Mouse (Mus musculus): ENCODE results near the gene Zfp160. TPM values are rescaled to one million over a fixed set of nuclear protein-coding genes. Genes with fewer than 3 reads are reported as not detected.
"Not testable (repeated sequence)": the region's sequence is repeated elsewhere in the genome, so short reads cannot be mapped to it uniquely, and the experiment has no call there.

The Zfp160 gene
- 3.6 and 4.5 TPM in 2 replicates for polyA plus RNA-seq (2015; fragmentation: Nextera tagmentation; extraction: Ambion mirVana)

- peak within 1 kb of the TSS; percentile 77 for H3K27ac ChIP-seq (replicated peaks)
- peak within 1 kb of the TSS; percentile 73 for H3K4me2 ChIP-seq
- peak; percentile 94 for ATAC-seq (ENCODE audit: insufficient read depth)
- peaks cover 19% of the 10 kb centered on the region for H3K4me1 ChIP-seq (replicated peaks)
- H3K9ac ChIP-seq: peak within 1 kb of the TSS; percentile 64
- peaks cover 17% of the 10 kb centered on the region for H3K36me3 ChIP-seq (replicated peaks)
- no peaks in the 10 kb centered on the region for H3K9me3 ChIP-seq (replicated peaks)
- no peaks in the 10 kb centered on the region for H3K27me3 ChIP-seq
- WGBS (ENCODE audit: insufficient replicate concordance): 4% methylated on average over 36 of the region's 36 CpGs
- H3K4me3 ChIP-seq (replicated peaks): peak within 1 kb of the TSS; percentile 82
Observed at GRCm38 (mm10) chr17:21008382-21009331, at the start of gene Zfp160. Zfp160 (plus strand) TSS chr17:21008903.

DNA sequence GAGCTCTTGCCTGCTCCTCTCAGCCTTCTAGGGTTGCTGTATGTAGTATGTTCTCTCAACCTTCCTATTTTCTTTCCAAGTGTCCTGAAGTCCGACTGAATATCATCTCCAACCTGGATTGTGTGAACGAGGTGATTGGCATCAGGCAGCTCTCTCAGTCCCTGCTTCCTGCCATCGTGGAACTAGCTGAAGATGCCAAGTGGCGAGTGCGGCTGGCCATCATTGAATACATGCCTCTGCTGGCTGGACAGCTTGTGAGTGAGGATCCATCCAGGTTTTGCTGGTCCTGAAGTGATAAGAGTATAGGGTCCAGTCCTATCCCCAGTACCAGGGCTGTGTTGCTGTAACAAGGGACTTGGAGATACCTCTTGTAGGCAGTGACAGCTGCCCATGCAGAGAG is 48.3 kb upstream of the Zfp160 start:
- Histone ChIP-seq H3K27ac (replicated peaks) (no peak overlapping the region), H3K9ac (no peak overlapping the region), H3K4me2 (no peak overlapping the region), H3K9me3 (replicated peaks) (no peaks in the 10 kb centered on the region), H3K36me3 (replicated peaks) (peaks cover 99% of the 10 kb centered on the region), H3K4me1 (replicated peaks) (no peaks in the 10 kb centered on the region), H3K4me3 (replicated peaks) (no peak overlapping the region), H3K27me3 (no peaks in the 10 kb centered on the region)
- WGBS (ENCODE audit: insufficient replicate concordance): 82% methylated on average over 5 of the region's 5 CpGs
- no peak for ATAC-seq (ENCODE audit: insufficient read depth)

GRCm38 (mm10) chr17:20965421-20965820 is 43.3 kb upstream of the Zfp160 start:
- Histone ChIP-seq H3K27ac (replicated peaks) (no peak overlapping the region), H3K4me1 (replicated peaks) (no peaks in the 10 kb centered on the region), H3K4me2 (no peak overlapping the region), H3K4me3 (replicated peaks) (no peak overlapping the region), H3K27me3 (no peaks in the 10 kb centered on the region), H3K9ac (no peak overlapping the region), H3K9me3 (replicated peaks) (no peaks in the 10 kb centered on the region), H3K36me3 (replicated peaks) (peaks cover 86% of the 10 kb centered on the region)
- no peak for ATAC-seq (ENCODE audit: insufficient read depth)
- WGBS (ENCODE audit: insufficient replicate concordance): 82% methylated on average over 4 of the region's 4 CpGs

- Histone ChIP-seq H3K36me3 (replicated peaks) (peaks cover 74% of the 10 kb centered on the region), H3K9me3 (replicated peaks) (no peaks in the 10 kb centered on the region), H3K4me3 (replicated peaks) (no peak overlapping the region), H3K27me3 (no peaks in the 10 kb centered on the region), H3K27ac (replicated peaks) (no peak overlapping the region), H3K4me1 (replicated peaks) (no peaks in the 10 kb centered on the region), H3K9ac (no peak overlapping the region), H3K4me2 (no peak overlapping the region)
- no peak for ATAC-seq (ENCODE audit: insufficient read depth)
Observed at GRCm38 (mm10) chr17:20966681-20967080, 42.0 kb upstream of the Zfp160 start.

DNA sequence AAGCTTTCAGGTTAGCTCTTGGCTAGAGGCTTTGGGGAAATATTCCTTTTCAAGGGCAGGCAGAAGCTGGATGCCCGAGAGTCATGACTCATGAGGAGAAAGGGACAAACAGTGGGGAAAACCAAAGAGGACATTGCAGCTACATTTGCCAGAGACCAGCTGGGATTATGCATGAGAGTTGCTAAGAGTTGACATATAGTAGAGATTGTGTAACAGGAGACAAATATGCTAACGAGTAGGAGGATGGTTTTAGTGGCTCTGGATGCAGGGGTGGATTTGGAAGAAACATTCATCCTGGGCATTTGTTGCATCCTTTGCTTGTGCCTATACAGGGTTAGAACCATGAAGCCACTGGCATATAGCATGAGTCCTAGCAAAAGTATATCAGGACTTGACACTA is 15.0 kb upstream of the Zfp160 start:
- H3K9ac ChIP-seq: no peak overlapping the region
- no peak overlapping the region for H3K4me2 ChIP-seq
- no peaks in the 10 kb centered on the region for H3K36me3 ChIP-seq (replicated peaks)
- no peak overlapping the region for H3K27ac ChIP-seq (replicated peaks)
- H3K4me3 ChIP-seq (replicated peaks): no peak overlapping the region
- 55% methylated on average over 2 of the region's 2 CpGs for WGBS (ENCODE audit: insufficient replicate concordance)
- no peak for ATAC-seq (ENCODE audit: insufficient read depth)
- no peaks in the 10 kb centered on the region for H3K27me3 ChIP-seq
- no peaks in the 10 kb centered on the region for H3K4me1 ChIP-seq (replicated peaks)
- H3K9me3 ChIP-seq (replicated peaks): no peaks in the 10 kb centered on the region

- Histone ChIP-seq H3K27me3 (no peaks in the 10 kb centered on the region), H3K9me3 (replicated peaks) (no peaks in the 10 kb centered on the region), H3K4me3 (replicated peaks) (no peak within 1 kb of the TSS), H3K27ac (replicated peaks) (no peak within 1 kb of the TSS), H3K9ac (no peak within 1 kb of the TSS), H3K4me2 (no peak within 1 kb of the TSS), H3K4me1 (replicated peaks) (no peaks in the 10 kb centered on the region), H3K36me3 (replicated peaks) (no peaks in the 10 kb centered on the region)
- ATAC-seq (ENCODE audit: insufficient read depth): no peak
Observed at GRCm38 (mm10) chr17:20996364-20996763, 12.3 kb upstream of the Zfp160 start, which contains the start of gene Vmn1r233. Vmn1r233 (minus strand) TSS chr17:20996464.

DNA sequence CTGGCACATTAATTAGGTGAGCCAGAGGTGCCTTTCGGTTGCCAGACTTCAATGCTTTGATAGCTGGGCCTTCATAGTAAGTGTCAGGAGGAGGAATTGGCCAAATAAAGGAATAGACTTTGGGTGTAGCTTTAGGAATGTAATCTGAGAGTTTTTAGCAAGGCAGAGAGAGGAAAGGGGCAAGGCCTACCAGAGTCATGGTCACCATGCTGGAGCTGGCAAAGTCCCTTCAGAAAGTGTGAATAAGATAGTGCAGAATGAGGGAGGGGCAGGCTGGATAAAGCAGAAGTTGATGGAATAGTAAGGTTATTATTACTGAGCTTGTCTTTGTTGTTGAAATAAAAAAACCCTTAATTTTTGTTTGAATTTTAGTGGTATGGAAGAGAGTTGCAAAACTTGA is 1.0 kb downstream of the Zfp160 start:
- 25% methylated on average over 1 of the region's 1 CpGs for whole genome bisulfite sequencing (ENCODE audit: insufficient replicate concordance)
- no peak for ATAC-seq (ENCODE audit: insufficient read depth)
- H3K27ac ChIP-seq (replicated peaks): peak overlapping the region; percentile 77; the same call in 1 of the 2 replicates

DNA sequence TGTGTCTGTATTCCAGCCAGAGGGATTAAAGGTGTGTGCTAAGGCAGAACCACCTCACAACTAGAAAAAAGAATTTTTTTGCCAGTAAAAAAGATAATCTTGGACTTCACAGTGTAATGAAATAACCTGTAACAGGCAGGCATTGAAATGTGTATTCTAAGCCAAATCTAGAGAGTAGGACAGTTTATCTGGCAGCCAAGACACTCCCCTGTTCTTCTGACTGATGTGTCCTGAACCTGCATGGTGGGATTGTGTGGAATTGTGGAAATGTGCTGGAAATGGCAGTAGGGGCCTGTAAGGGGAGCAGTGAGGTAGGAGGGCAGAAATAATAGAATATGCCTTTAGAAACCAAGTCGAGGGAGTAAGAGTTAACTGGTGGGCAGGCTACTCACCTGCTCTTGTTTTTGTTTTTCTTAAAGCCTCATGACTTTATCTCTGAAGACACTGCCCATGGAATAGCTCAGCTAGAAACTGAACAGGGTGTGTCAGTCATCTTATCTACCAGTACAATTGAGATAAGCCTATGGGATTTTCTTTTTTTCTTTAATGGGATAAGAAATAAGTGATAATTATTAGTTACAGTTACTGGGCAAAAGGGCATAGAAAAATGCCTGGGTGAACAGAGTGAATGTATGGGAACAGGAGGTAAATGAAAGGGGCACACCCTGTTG is 9.8 kb downstream of the Zfp160 start:
- Histone ChIP-seq H3K4me1 (replicated peaks) (peaks cover 20% of the 10 kb centered on the region), H3K36me3 (replicated peaks) (peaks cover 42% of the 10 kb centered on the region), H3K4me2 (peak overlapping the region; percentile 21; the same call in 1 of the 2 replicates), H3K27ac (replicated peaks) (peak overlapping the region; percentile 59), H3K27me3 (no peaks in the 10 kb centered on the region), H3K9me3 (replicated peaks) (no peaks in the 10 kb centered on the region), H3K9ac (no peak overlapping the region), H3K4me3 (replicated peaks) (no peak overlapping the region)
- peak; percentile 74 for ATAC-seq (ENCODE audit: insufficient read depth)
- WGBS (ENCODE audit: insufficient replicate concordance): 32% methylated on average over 1 of the region's 1 CpGs

More for the DNA sequence above, 1.0 kb downstream of the Zfp160 start:
- no peaks in the 10 kb centered on the region for H3K9me3 ChIP-seq (replicated peaks)
- H3K27me3 ChIP-seq: no peaks in the 10 kb centered on the region
- peak overlapping the region; percentile 73 for H3K4me2 ChIP-seq
- peak overlapping the region; percentile 82 for H3K4me3 ChIP-seq (replicated peaks)
- H3K36me3 ChIP-seq (replicated peaks): peaks cover 17% of the 10 kb centered on the region
- peak overlapping the region; percentile 64 for H3K9ac ChIP-seq
- peaks cover 19% of the 10 kb centered on the region for H3K4me1 ChIP-seq (replicated peaks)

- WGBS (ENCODE audit: insufficient replicate concordance): 69% methylated on average over 9 of the region's 9 CpGs
- not testable (repeated sequence) for ATAC-seq (ENCODE audit: insufficient read depth); H3K27ac ChIP-seq (replicated peaks)
Observed at GRCm38 (mm10) chr17:21048020-21048419, 39.3 kb downstream of the Zfp160 start.

GRCm38 (mm10) chr17:21050901-21051300 is 42.2 kb downstream of the Zfp160 start:
- no peak overlapping the region for H3K9ac ChIP-seq
- H3K27ac ChIP-seq (replicated peaks): no peak overlapping the region
- H3K36me3 ChIP-seq (replicated peaks): no peaks in the 10 kb centered on the region
- no peak overlapping the region for H3K4me3 ChIP-seq (replicated peaks)
- H3K27me3 ChIP-seq: no peaks in the 10 kb centered on the region
- 64% methylated on average over 1 of the region's 1 CpGs for WGBS (ENCODE audit: insufficient replicate concordance)
- H3K4me2 ChIP-seq: no peak overlapping the region
- no peaks in the 10 kb centered on the region for H3K4me1 ChIP-seq (replicated peaks)
- no peaks in the 10 kb centered on the region for H3K9me3 ChIP-seq (replicated peaks)
- no peak for ATAC-seq (ENCODE audit: insufficient read depth)

More at GRCm38 (mm10) chr17:21048020-21048419, 39.3 kb downstream of the Zfp160 start:
- not testable (repeated sequence) for H3K4me1 ChIP-seq (replicated peaks); H3K4me2 ChIP-seq; H3K9ac ChIP-seq; H3K36me3 ChIP-seq (replicated peaks); H3K4me3 ChIP-seq (replicated peaks); H3K27me3 ChIP-seq; H3K9me3 ChIP-seq (replicated peaks)

GRCm38 (mm10) chr17:21051341-21051740 is 42.6 kb downstream of the Zfp160 start:
- WGBS (ENCODE audit: insufficient replicate concordance): no CpG with 5 or more reads among the region's 3 CpGs
- H3K9ac ChIP-seq; H3K27ac ChIP-seq (replicated peaks); H3K4me1 ChIP-seq (replicated peaks); ATAC-seq (ENCODE audit: insufficient read depth); H3K4me3 ChIP-seq (replicated peaks); H3K4me2 ChIP-seq; H3K9me3 ChIP-seq (replicated peaks); H3K27me3 ChIP-seq; H3K36me3 ChIP-seq (replicated peaks): not testable (repeated sequence)

Measured in liver, embryonic 15.5 days (tissue).